1 mouse cellular context compared by ENCODE assay signal in the genomic region with DNA sequence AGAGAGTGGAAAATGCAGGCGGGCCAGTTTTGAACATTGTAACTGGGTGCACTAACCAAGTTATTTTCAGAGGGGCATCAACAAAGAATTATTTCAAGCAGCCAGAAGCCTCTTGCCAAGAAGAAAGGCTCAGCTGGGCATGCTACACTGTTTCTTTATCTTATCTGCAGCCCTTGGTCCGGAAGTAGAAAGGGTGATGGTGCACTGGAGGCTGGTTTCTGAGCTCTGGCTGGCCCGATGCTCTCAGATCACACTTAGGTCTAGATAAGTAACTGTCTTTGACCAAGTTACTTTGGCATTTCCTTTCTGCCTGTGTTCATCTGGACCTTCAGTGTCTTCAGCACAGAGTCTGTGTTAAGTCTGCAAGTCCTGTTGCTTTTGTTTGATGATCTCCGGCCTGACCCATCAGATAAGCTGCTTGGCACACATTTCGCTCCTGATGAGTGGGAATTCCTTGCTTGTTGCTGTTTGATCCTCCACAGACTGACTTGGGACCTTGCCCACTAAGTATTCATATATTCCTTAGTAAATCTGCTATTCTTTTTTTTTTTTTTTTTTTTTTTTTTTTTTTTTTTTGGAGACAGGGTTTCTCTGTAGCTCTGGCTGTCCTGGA.
A peak's percentile ranks its signal among the peaks of the same experiment; 100 is the strongest.
TF ChIP-seq lines count a peak whose summit lies in the region.

No protein-coding gene starts in this region.

TF ChIP-seq in MEL, 35 proteins besides CTCF, POLR2A, EP300 and RAD21 (continued from another document):
- no peak for TF ChIP-seq USF2 (IDR thresholded peaks at IDR 0.05; ENCODE audit: borderline replicate concordance in 1 of 2, insufficient read depth in 1 of 2, low read depth in 1 of 2, low read length in 2 of 2)
- TF ChIP-seq MEF2A (IDR thresholded peaks at IDR 0.05; ENCODE audit: extremely low read depth, insufficient replicate concordance, low read depth, low read length, poor library complexity, severe bottlenecking) = no peak
- TF ChIP-seq SMC3 (IDR thresholded peaks at IDR 0.05; ENCODE audit: low read depth, low read length) = no peak
- peak; percentile 34; the same call in 1 of the 2 replicates for TF ChIP-seq ZNF384 (IDR thresholded peaks at IDR 0.05; ENCODE audit: low read depth, low read length)
- TF ChIP-seq RCOR1 (IDR thresholded peaks at IDR 0.05; ENCODE audit: low read depth, low read length) = 0 out of 2 replicates have a peak, but pooled peaks have one; percentile 36
- TF ChIP-seq POLR2AphosphoS5 (IDR thresholded peaks at IDR 0.05; ENCODE audit: borderline replicate concordance, low read depth, low read length) = no peak
- no peak for TF ChIP-seq NRF1 (IDR thresholded peaks at IDR 0.05; ENCODE audit: insufficient read depth, low read depth, low read length, poor library complexity, severe bottlenecking)
- peak; percentile 51; the same call in 1 of the 2 replicates for TF ChIP-seq ELF1 (IDR thresholded peaks at IDR 0.05; ENCODE audit: low read depth, low read length)
- no peak for TF ChIP-seq NELFE (IDR thresholded peaks at IDR 0.05; ENCODE audit: low read depth, low read length)
- TF ChIP-seq ZKSCAN1 (IDR thresholded peaks at IDR 0.05; ENCODE audit: low read depth, low read length) = no peak
- 0 out of 2 replicates have a peak, but pooled peaks have one; percentile 20 for TF ChIP-seq MAFK (IDR thresholded peaks at IDR 0.05; ENCODE audit: borderline replicate concordance, low read depth, low read length)
- no peak for TF ChIP-seq ZC3H11A (IDR thresholded peaks at IDR 0.05; ENCODE audit: low read depth, low read length)
- no peak for TF ChIP-seq MYC (IDR thresholded peaks at IDR 0.05; ENCODE audit: low read depth, low read length)
TF ChIP-seq in MEL: peak in this region for 10.
